10 mouse cellular contexts compared by ENCODE assay signal in genomic region chr14:77580106-77580936, GRCm38 (mm10).
DNase-seq lines count a peak whose midpoint lies in the region; ATAC-seq and TF ChIP-seq lines count a peak whose summit lies in the region.
"Had no signal": no experiment of that assay in that cellular context is flagged by ENCODE, and none has a peak within 500 bp of the region (broad histone marks: within the 10 kb centered on the region; RNA-seq: fewer than 3 reads in every experiment).

No protein-coding gene starts in this region.

- TF ChIP-seq CTCF in embryonic fibroblast, embryonic 13.5 days (IDR thresholded peaks at IDR 0.05; ENCODE audit: borderline replicate concordance, insufficient read depth, low read length): no peak

- DNase-seq in left cerebral cortex, postnatal 25 days (ENCODE audit: low spot score in 2 of 2): peak; percentile 26 to 58
- DNase-seq in left cerebral cortex, postnatal 10 days (ENCODE audit: extremely low spot score in 1 of 2, low spot score in 2 of 2): no peak
- no peak for DNase-seq in urinary bladder, postnatal 25 days (ENCODE audit: low spot score)
- no peak for DNase-seq in cerebellum, adult 8-10 months
- DNase-seq in kidney, postnatal 10 days: no peak
- DNase-seq: cerebellum, adult 9-11 months had no signal

- H3K4me3 ChIP-seq in embryonic fibroblast, embryonic 13.5 days (ENCODE audit: insufficient read depth, low read length): no peak overlapping the region
- H3K4me3 ChIP-seq in limb, embryonic 12.5 days (replicated peaks): no peak overlapping the region

- WGBS in limb, embryonic 12.5 days: 70% methylated on average over 14 of the region's 14 CpGs

- peak; percentile 60 for ATAC-seq in activated CD4-positive, CD25-positive, alpha-beta regulatory T cell, adult 4 months
- 0 out of 2 replicates have a peak, but pooled peaks have one; percentile 72 for ATAC-seq in limb, embryonic 12.5 days (ENCODE audit: insufficient number of reproducible peaks, insufficient read depth, low FRiP score, low TSS enrichment, low read depth)
- ATAC-seq: midbrain, embryonic 16.5 days had no signal

- H3K4me2 ChIP-seq in limb, embryonic 12.5 days: no peak overlapping the region

- H3K4me1 ChIP-seq in embryonic fibroblast, embryonic 13.5 days (ENCODE audit: control insufficient read depth, insufficient read depth, low read length): no peaks in the 10 kb centered on the region
- peaks cover 44% of the 10 kb centered on the region for H3K4me1 ChIP-seq in limb, embryonic 12.5 days (replicated peaks)

- intact Hi-C loops in left cerebral cortex, postnatal 25 days (cut with DNase I): loop anchor here (2.0 kb wide), 1 partner anchor 434 kb away; no protein-coding TSS in a partner anchor
- intact Hi-C loops in left cerebral cortex, postnatal 10 days (cut with DNase I): loop anchor here (10.0 kb wide), 1 partner anchor 426 kb away; the partner anchor contains the start of gene Enox1

- no peaks in the 10 kb centered on the region for H3K36me3 ChIP-seq in limb, embryonic 12.5 days

- no peak overlapping the region for H3K9ac ChIP-seq in limb, embryonic 12.5 days (replicated peaks)

- no peaks in the 10 kb centered on the region; the same call in 1 of the 2 replicates for H3K27me3 ChIP-seq in limb, embryonic 12.5 days

- no peak for TF ChIP-seq POLR2A in embryonic fibroblast, embryonic 13.5 days (IDR thresholded peaks at IDR 0.05; ENCODE audit: low read depth, low read length)

- peak overlapping the region; percentile 6; the same call in 1 of the 2 replicates for H3K27ac ChIP-seq in embryonic fibroblast, embryonic 13.5 days (ENCODE audit: insufficient read depth, low read length)
- H3K27ac ChIP-seq in limb, embryonic 12.5 days: peak overlapping the region; percentile 73; the same call in 1 of the 2 replicates

- H3K9me3 ChIP-seq in limb, embryonic 12.5 days: no peaks in the 10 kb centered on the region

Comparison
In these comparisons a context has a peak if more than half of its experiments do, and no peak if none do; other contexts are left out.
1. DNase-seq: peak in left cerebral cortex, postnatal 25 days (2 of 2); none in left cerebral cortex, postnatal 10 days (0 of 2), urinary bladder, postnatal 25 days (single experiment), cerebellum, adult 8-10 months (single experiment) and kidney, postnatal 10 days (single experiment).